Mouse (Mus musculus) midbrain, postnatal 0 days (tissue): ENCODE results near the gene Plgrkt. TPM values are rescaled to one million over a fixed set of nuclear protein-coding genes. Genes with fewer than 3 reads are reported as not detected.

Experiments used
- ATAC-seq: fragments of 200-750 bp; cut with Nextera tagmentation; 2 replicates; pipeline ENCODE4 v1.8.0; 2017; ENCODE audit warnings: moderate number of reproducible peaks, mild to moderate bottlenecking, moderate TSS enrichment, moderate library complexity; ENCODE audit not compliant: low FRiP score
- DNase-seq: peaks from one replicate; pipeline ENCODE4 v3.0.0-alpha.2; 2015; ENCODE audit warnings: low spot score
- H3K27ac ChIP-seq: fragments of 300-500 bp; sonication (generic); 2 replicates; pipeline ENCODE4 v1.5.1; 2014; ENCODE audit warnings: low read depth, mild to moderate bottlenecking, low read length, mixed read lengths
- H3K27me3 ChIP-seq: fragments of 300-500 bp; sonication (generic); 2 replicates; pipeline ENCODE4 v1.6.1; 2014; ENCODE audit warnings: low read length, control low read depth, mixed read lengths; ENCODE audit not compliant: insufficient read depth
- H3K36me3 ChIP-seq: fragments of 300-500 bp; sonication (generic); 2 replicates; pipeline ENCODE4 v1.6.1; 2014; ENCODE audit warnings: low read length, control low read depth, mixed read lengths; ENCODE audit not compliant: insufficient read depth
- H3K4me1 ChIP-seq: fragments of 300-500 bp; sonication (generic); 2 replicates; pipeline ENCODE4 v1.6.1; 2014; ENCODE audit warnings: mild to moderate bottlenecking, control low read depth, antibody characterized with exemption, low read length, mixed read lengths; ENCODE audit not compliant: insufficient read depth
- H3K4me2 ChIP-seq: fragments of 300-500 bp; sonication (generic); 2 replicates; pipeline ENCODE4 v1.6.1; 2014; ENCODE audit warnings: low read depth, mild to moderate bottlenecking, low read length, mixed read lengths; ENCODE audit not compliant: poor library complexity, severe bottlenecking
- H3K4me3 ChIP-seq: fragments of 300-500 bp; sonication (generic); 2 replicates; pipeline ENCODE4 v1.5.1; 2014; ENCODE audit warnings: low read depth, mild to moderate bottlenecking, low read length, moderate library complexity
- H3K9ac ChIP-seq: fragments of 300-500 bp; sonication (generic); replicated peaks from 2 replicates; pipeline ENCODE4 v1.6.1; 2014; ENCODE audit warnings: mild to moderate bottlenecking, low read length, moderate library complexity, mixed read lengths; ENCODE audit not compliant: poor library complexity, severe bottlenecking
- H3K9me3 ChIP-seq: fragments of 300-500 bp; sonication (generic); 2 replicates; pipeline ENCODE4 v1.6.1; 2016; ENCODE audit warnings: low read length, control low read depth
- CTCF ChIP-seq: IDR thresholded peaks from 2 replicates; pipeline ENCODE4 v1.5.1; 2016; ENCODE audit warnings: antibody characterized with exemption, mild to moderate bottlenecking
- WGBS: fragments of 180-500 bp; shearing (Covaris S2); extraction: QIAGEN DNeasy Blood & Tissue Kit; methylation state at CpG from one replicate; pipeline ENCODE4 v1.1.7; 2014; 5-methylcytosine and 5-hydroxymethylcytosine counted together
- polyA plus RNA-seq: library from polyadenylated mRNA; unstranded; fragments of >200 nt; fragmentation: Nextera tagmentation; extraction: Ambion mirVana; gene quantifications from 2 replicates; pipeline ENCODE4 v1.2.1, GENCODE M21; 2015
- total RNA-seq: library from RNA; depleted of rRNA; stranded (reverse); fragments of >200 nt; gene quantifications from 2 replicates; pipeline ENCODE4 v1.2.3, GENCODE M21; 2014

Gene Plgrkt
- total and polyA plus RNA-seq, 2 experiments from 2014 or later = 26.4 to 61.9 TPM

DNA sequence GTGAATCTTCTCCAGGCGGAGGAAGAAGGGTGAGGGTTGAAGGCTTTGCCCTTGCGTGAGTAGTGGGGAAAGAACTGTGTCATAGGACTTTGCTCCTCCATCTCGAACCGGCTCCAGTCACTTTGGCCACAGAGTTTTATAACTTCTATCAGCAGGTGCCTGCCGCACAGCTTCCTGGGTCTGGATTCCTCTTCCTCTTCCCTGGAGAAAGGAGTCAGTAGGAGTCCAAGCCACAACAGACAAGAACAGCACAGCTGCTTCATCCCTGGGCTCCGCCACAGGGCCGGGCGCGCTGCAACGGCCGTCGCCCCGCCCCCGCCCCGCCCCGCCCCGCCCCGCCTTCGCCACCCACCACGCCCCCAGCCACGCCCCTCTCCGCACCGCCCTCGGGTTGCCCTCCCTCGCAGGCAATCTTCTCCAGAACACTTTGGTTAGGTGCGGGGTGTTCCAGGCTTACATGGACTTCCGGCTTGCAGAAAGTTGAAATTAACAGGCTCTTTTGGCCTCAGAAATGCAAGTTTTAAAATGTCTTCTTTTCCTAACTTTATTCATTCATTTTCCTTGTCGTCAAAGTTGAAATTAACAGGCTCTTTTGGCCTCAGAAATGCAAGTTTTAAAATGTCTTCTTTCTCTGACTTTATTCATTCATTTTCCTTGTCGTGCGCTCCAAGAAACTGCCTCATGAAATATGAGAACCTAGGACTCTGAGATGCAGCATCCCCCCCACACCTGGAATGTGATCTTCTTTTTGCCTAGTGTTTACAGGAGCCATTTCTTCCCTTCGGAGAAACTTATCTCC is 41.9 kb downstream of the Plgrkt start, which contains the start of gene Insl6:
Insl6 (minus strand) TSS at position 304 of the 799 bp plus-strand sequence.
- WGBS = 8% methylated on average over 21 of the region's 31 CpGs
- Histone ChIP-seq H3K4me1 (no peaks in the 10 kb centered on the region), H3K4me2 (peak within 1 kb of the TSS; percentile 64), H3K27ac (no peak within 1 kb of the TSS), H3K27me3 (peaks cover 4% of the 10 kb centered on the region; the same call in 1 of the 2 replicates), H3K9ac (no peak within 1 kb of the TSS), H3K9me3 (no peaks in the 10 kb centered on the region), H3K36me3 (no peaks in the 10 kb centered on the region), H3K4me3 (peak within 1 kb of the TSS; percentile 27)
- DNase-seq (peak; percentile 23), ATAC-seq (no peak)
- no peak for TF ChIP-seq CTCF

DNA sequence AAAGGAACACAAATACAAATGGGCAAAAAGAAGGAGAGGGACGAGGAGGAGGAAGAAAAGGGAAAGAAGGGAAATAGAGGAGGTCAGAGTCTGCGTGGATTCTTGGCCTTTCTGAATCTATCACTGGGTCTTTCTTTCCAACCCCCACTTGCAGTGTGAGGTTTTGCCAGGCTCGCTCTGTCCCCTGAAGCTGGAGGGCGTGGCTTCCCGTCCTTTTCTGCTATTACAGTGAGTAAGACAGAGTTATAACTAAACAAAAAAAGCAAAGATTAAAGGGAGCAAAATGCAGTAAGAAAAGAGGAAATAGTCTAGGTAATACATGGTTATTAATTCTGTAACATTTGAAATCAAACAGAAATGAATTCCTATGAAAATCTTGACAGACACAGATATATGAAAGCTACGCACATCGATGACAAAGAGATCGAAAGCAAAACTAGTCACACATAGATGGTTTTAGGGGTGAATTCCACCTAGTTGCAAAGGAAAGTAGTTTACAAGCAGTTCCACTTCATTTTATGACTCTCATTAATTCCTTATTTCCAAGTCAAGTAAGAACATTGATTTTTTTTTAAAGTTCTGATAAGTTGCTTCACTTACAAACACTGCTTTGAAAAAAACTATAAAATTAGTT is 43.7 kb downstream of the Plgrkt start:
- TF ChIP-seq CTCF = no peak
- DNase-seq (no peak), ATAC-seq (no peak)
- Histone ChIP-seq H3K36me3 (no peaks in the 10 kb centered on the region), H3K9me3 (no peaks in the 10 kb centered on the region), H3K4me1 (no peaks in the 10 kb centered on the region), H3K27ac (no peak overlapping the region), H3K4me2 (no peak overlapping the region), H3K4me3 (no peak overlapping the region), H3K27me3 (peaks cover 4% of the 10 kb centered on the region; the same call in 1 of the 2 replicates), H3K9ac (no peak overlapping the region)
- WGBS = 84% methylated on average over 8 of the region's 8 CpGs

DNA sequence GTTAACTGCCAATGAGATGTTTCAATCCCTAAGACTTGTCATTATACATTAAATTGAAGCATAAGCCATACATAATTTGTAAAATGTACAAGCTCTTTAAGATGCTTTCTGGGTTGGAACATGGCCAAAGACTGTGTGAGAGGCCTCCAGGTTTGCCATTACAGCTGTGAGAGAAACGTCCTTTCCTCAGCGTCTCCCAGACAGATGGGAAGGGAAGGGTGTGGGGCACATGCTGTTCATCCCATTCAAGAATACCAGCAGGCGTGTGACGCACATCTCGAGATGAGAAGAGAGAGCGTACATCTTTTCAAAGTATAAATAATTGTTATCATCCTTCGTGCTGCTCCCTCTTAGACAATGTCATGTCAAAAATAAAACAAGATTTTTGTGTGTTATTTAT is 54.5 kb downstream of the Plgrkt start:
- DNase-seq = peak; percentile 10
- 44% methylated on average over 7 of the region's 7 CpGs for WGBS

DNA sequence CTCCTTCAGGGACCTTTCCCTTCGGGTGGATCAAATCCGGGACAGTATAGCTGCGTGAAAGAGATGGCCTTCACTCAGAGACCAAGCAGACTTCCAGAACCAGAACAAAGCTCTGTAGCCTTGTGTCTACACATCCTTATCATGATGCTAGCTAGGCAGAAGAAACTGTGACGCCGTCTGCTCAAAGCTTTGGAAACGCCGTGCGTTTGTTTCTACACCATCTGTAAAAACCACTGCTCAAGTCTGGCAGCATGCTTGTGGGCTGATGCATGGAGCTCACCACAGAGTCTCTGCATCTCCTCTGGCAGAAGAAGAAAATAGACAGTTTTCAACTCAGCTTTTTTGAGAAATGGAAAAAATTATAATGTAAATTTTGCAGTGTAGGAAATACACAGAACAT is 55.4 kb downstream of the Plgrkt start:
- Histone ChIP-seq H3K4me1 (no peaks in the 10 kb centered on the region), H3K9me3 (no peaks in the 10 kb centered on the region), H3K4me3 (no peak overlapping the region), H3K36me3 (peaks cover 14% of the 10 kb centered on the region; the same call in 1 of the 2 replicates), H3K27ac (no peak overlapping the region), H3K4me2 (no peak overlapping the region), H3K9ac (no peak overlapping the region), H3K27me3 (no peaks in the 10 kb centered on the region)
- 90% methylated on average over 8 of the region's 8 CpGs for WGBS
- ATAC-seq (no peak), DNase-seq (no peak)
- TF ChIP-seq CTCF = no peak

More for the DNA sequence above, 54.5 kb downstream of the Plgrkt start:
- H3K4me1 ChIP-seq = no peaks in the 10 kb centered on the region
- H3K4me3 ChIP-seq = no peak overlapping the region
- TF ChIP-seq CTCF = no peak
- H3K27me3 ChIP-seq = no peaks in the 10 kb centered on the region
- H3K36me3 ChIP-seq = peaks cover 14% of the 10 kb centered on the region; the same call in 1 of the 2 replicates
- no peak overlapping the region for H3K4me2 ChIP-seq
- no peak for ATAC-seq
- no peak overlapping the region for H3K27ac ChIP-seq
- no peaks in the 10 kb centered on the region for H3K9me3 ChIP-seq
- H3K9ac ChIP-seq = no peak overlapping the region

DNA sequence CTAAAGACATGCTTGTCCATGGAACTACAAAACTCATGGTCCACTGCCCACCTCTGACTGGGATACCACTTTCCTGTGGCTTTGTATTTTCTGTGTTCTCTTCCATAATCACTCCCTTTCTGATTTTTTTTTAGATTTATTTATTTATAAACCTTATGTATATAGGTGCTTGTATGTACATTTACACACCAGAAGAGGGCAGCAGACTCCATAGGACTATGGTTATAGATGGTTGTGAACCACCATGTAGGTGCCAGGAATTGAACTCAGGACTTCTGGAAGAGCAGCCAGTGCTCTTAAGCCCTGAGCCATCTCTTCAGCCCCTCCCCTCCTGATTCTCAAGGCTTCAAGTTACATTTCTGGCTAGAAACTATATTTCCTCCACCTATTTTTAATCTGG is 58.4 kb downstream of the Plgrkt start:
- no peaks in the 10 kb centered on the region for H3K4me1 ChIP-seq
- no peaks in the 10 kb centered on the region for H3K9me3 ChIP-seq
- no peak overlapping the region for H3K9ac ChIP-seq
- peak; percentile 41 for TF ChIP-seq CTCF
- peaks cover 11% of the 10 kb centered on the region; the same call in 1 of the 2 replicates for H3K36me3 ChIP-seq
- H3K4me2 ChIP-seq = no peak overlapping the region
- DNase-seq = no peak
- H3K4me3 ChIP-seq = no peak overlapping the region
- H3K27ac ChIP-seq = no peak overlapping the region
- H3K27me3 ChIP-seq = no peaks in the 10 kb centered on the region
- no peak for ATAC-seq

DNA sequence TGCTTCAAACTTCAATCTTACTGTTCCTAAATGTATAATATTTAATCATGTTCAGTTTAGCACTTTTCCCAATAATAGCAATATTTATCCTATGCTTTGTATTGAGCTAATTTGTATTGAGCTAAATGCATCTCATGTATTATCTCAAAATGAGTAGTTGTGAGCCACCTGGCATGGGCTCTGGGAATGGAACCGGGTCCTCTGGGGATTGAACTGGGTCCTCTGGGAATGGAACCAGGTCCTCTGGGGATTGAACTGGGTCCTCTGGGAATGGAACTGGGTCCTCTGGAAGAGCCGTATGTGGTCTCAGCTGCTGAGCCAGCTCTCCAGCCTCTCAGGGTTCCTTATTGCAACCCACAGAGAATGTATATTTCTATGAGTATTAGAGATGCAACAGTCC is 65.1 kb downstream of the Plgrkt start:
- no peak for ATAC-seq
- DNase-seq = no peak

More for the DNA sequence above, 65.1 kb downstream of the Plgrkt start:
- Histone ChIP-seq H3K4me2 (no peak overlapping the region), H3K36me3 (peaks cover 20% of the 10 kb centered on the region; the same call in 1 of the 2 replicates), H3K9ac (no peak overlapping the region), H3K9me3 (no peaks in the 10 kb centered on the region), H3K4me1 (no peaks in the 10 kb centered on the region), H3K27ac (no peak overlapping the region), H3K4me3 (no peak overlapping the region), H3K27me3 (no peaks in the 10 kb centered on the region)
- no peak for TF ChIP-seq CTCF
- 91% methylated on average over 2 of the region's 2 CpGs for WGBS
